Mouse (Mus musculus): ENCODE results near the gene Tbck. TPM values are rescaled to one million over a fixed set of nuclear protein-coding genes. Genes with fewer than 3 reads are reported as not detected.

Tbck gene
- polyA plus RNA-seq, 1 experiment from 2014 or later = 20.0 TPM

- Histone ChIP-seq H3K27me3 (no peaks in the 10 kb centered on the region), H3K27ac (no peak overlapping the region), H3K9ac (no peak overlapping the region), H3K4me3 (no peak overlapping the region), H3K4me2 (no peak overlapping the region), H3K9me3 (no peaks in the 10 kb centered on the region), H3K4me1 (0 out of 2 replicates have a peak, but pooled peaks cover 6% of the 10 kb centered on the region), H3K36me3 (no peaks in the 10 kb centered on the region)
- WGBS = 77% methylated on average over 3 of the region's 3 CpGs
- ATAC-seq (ENCODE audit: borderline replicate concordance, extremely low read depth, low FRiP score, low TSS enrichment) = no peak
These were observed 196.4 kb downstream of the Tbck start for GRCm38 (mm10) chr3:132880361-132880760.

GRCm38 (mm10) chr3:132880826-132881225 lies 196.9 kb downstream of the Tbck start:
- H3K4me2 ChIP-seq = no peak overlapping the region
- no peaks in the 10 kb centered on the region for H3K36me3 ChIP-seq
- no peak for ATAC-seq (ENCODE audit: borderline replicate concordance, extremely low read depth, low FRiP score, low TSS enrichment)
- H3K9ac ChIP-seq = no peak overlapping the region
- no peak overlapping the region for H3K4me3 ChIP-seq
- H3K27me3 ChIP-seq = no peaks in the 10 kb centered on the region
- 60% methylated on average over 9 of the region's 9 CpGs for WGBS
- H3K4me1 ChIP-seq = 0 out of 2 replicates have a peak, but pooled peaks cover 6% of the 10 kb centered on the region
- no peak overlapping the region for H3K27ac ChIP-seq
- no peaks in the 10 kb centered on the region for H3K9me3 ChIP-seq

- no peaks in the 10 kb centered on the region for H3K9me3 ChIP-seq
- H3K4me1 ChIP-seq = no peaks in the 10 kb centered on the region
- WGBS = 76% methylated on average over 9 of the region's 9 CpGs
- no peaks in the 10 kb centered on the region for H3K27me3 ChIP-seq
- H3K9ac ChIP-seq = no peak overlapping the region
- H3K4me3 ChIP-seq = no peak overlapping the region
- H3K4me2 ChIP-seq = no peak overlapping the region
- H3K36me3 ChIP-seq = 0 out of 2 replicates have a peak, but pooled peaks cover 3% of the 10 kb centered on the region
- no peak overlapping the region for H3K27ac ChIP-seq
- no peak for ATAC-seq (ENCODE audit: borderline replicate concordance, extremely low read depth, low FRiP score, low TSS enrichment)
These were observed 199.3 kb downstream of the Tbck start for GRCm38 (mm10) chr3:132883256-132883655.

DNA sequence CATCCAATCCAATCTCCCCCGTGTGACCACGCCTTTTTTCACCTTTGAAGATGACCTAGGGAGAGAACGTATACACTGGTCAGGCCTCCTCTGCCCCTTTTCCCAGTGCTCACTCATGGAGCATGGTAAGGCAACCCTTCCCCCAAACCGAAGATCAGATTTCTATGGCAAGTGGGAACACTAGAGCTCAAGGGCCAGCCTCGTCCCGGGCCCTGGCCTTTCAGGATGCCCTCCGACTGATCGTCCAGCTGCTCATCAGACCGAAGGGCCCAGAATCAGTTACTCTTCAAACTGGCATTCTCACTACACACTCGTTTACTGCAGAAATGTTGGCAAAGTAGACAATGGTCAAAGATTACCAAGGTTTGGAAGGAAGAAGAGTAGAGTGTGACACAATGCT lies 200.5 kb downstream of the Tbck start:
- Histone ChIP-seq H3K4me3 (no peak overlapping the region), H3K9me3 (no peaks in the 10 kb centered on the region), H3K27me3 (no peaks in the 10 kb centered on the region), H3K4me2 (no peak overlapping the region), H3K36me3 (0 out of 2 replicates have a peak, but pooled peaks cover 3% of the 10 kb centered on the region), H3K9ac (no peak overlapping the region), H3K4me1 (no peaks in the 10 kb centered on the region), H3K27ac (no peak overlapping the region)
- 70% methylated on average over 10 of the region's 10 CpGs for whole genome bisulfite sequencing
- ATAC-seq (ENCODE audit: borderline replicate concordance, extremely low read depth, low FRiP score, low TSS enrichment) = no peak

GRCm38 (mm10) chr3:132886419-132887050 lies 202.6 kb downstream of the Tbck start:
- Histone ChIP-seq H3K4me3 (no peak overlapping the region), H3K27ac (no peak overlapping the region), H3K9ac (no peak overlapping the region), H3K9me3 (no peaks in the 10 kb centered on the region), H3K27me3 (no peaks in the 10 kb centered on the region), H3K4me2 (no peak overlapping the region), H3K36me3 (0 out of 2 replicates have a peak, but pooled peaks cover 3% of the 10 kb centered on the region), H3K4me1 (no peaks in the 10 kb centered on the region)
- 74% methylated on average over 6 of the region's 6 CpGs for WGBS
- no peak for ATAC-seq (ENCODE audit: borderline replicate concordance, extremely low read depth, low FRiP score, low TSS enrichment)

- 86% methylated on average over 16 of the region's 16 CpGs for WGBS
- no peak for ATAC-seq (ENCODE audit: borderline replicate concordance, extremely low read depth, low FRiP score, low TSS enrichment)
- H3K27ac ChIP-seq = no peak overlapping the region
These were observed 203.3 kb downstream of the Tbck start for GRCm38 (mm10) chr3:132887074-132887848.

More at GRCm38 (mm10) chr3:132887074-132887848, 203.3 kb downstream of the Tbck start:
- Histone ChIP-seq H3K4me2 (no peak overlapping the region), H3K4me1 (no peaks in the 10 kb centered on the region), H3K9me3 (no peaks in the 10 kb centered on the region), H3K36me3 (0 out of 2 replicates have a peak, but pooled peaks cover 3% of the 10 kb centered on the region), H3K27me3 (no peaks in the 10 kb centered on the region), H3K4me3 (no peak overlapping the region), H3K9ac (no peak overlapping the region)

Other genes with a start within 250 kb of the Tbck start
- not detected in 2 replicates for gene Gimd1, start 54.3 kb upstream of the Tbck start, polyA plus RNA-seq (2015; fragmentation: Nextera tagmentation; extraction: Ambion mirVana)
- 54.1 and 58.7 TPM in 2 replicates for gene Aimp1, start 226 bp downstream of the Tbck start, polyA plus RNA-seq (2015; fragmentation: Nextera tagmentation; extraction: Ambion mirVana)